Mouse (Mus musculus) retina, postnatal 7 days (tissue): ENCODE data around the gene Pcnx2.

Source experiments
- DNase-seq: peaks from one replicate; pipeline ENCODE4 v3.0.0-alpha.2; 2012; ENCODE audit warnings: low read depth, low spot score

Gene Pcnx2

GRCm38 (mm10) chr8:125897868-125898788 is at the start of gene Pcnx2:
Gene Pcnx2 (minus strand): TSS chr8:125898317.
- peak; percentile 16 for DNase-seq

DNA sequence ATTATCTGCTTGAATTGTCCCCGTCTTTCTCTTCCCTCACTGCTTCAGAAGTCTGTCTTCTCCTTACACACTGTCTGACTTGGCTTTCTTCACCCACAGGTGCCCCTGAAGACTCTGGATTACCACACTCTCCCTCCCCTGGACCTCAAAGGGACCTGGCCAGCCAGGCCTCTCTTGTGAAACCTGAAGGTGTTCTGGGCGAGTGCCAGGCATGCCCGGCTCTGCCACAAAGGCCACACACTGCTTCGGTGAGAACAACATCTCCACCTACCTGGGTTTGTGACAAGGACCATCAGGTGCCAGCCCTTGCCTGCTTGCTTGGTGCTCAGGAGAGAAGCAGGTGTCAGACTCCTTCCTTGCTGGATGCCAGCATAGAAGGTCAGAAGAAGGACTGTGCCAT is 46.4 kb upstream of the Pcnx2 start:
- no peak for DNase-seq

DNA sequence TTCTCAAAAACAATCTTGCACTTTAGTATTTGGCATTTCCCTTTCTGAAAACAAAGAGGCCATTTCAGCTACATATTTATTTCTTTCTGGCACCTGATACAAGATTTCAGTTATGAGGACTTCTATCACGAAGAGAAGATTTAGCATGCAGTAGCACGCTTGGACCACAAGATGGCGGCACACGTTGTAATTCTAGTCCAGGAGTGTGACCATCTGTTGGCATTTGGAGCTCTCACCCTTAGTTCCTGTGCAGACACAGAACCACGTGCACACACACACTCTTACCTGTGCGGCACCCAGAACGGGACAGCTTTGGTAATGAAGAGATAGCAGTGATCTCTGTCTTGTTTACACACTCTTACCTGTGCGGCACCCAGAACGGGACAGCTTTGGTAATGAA is 37.5 kb upstream of the Pcnx2 start:
- DNase-seq = peak; percentile 48

DNA sequence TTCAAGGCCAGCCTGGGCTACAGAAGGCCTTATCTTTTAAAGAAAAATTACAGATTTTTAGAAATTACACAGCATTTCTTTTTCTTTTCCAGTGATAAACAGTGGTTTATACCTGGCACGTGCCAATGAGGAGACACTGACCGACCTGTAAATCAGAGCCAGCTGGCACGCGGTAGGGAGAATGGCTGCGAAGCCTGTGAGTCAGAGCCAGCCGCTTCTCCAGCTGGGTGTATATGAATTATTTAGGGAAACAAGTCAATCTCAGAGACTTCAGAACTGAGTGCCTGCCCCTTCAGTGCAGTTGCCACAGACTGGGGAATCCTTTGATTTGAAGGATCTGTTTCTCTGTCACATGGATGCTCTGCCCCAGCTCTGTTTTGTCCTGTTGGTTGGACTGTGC is 33.7 kb upstream of the Pcnx2 start:
- DNase-seq = no peak

GRCm38 (mm10) chr8:125930276-125931046 is 32.3 kb upstream of the Pcnx2 start:
- DNase-seq = no peak

- no peak for DNase-seq
These were observed 28.5 kb upstream of the Pcnx2 start for GRCm38 (mm10) chr8:125926636-125927035.

- no peak for DNase-seq
These were observed 24.2 kb upstream of the Pcnx2 start for GRCm38 (mm10) chr8:125922333-125922732.

DNA sequence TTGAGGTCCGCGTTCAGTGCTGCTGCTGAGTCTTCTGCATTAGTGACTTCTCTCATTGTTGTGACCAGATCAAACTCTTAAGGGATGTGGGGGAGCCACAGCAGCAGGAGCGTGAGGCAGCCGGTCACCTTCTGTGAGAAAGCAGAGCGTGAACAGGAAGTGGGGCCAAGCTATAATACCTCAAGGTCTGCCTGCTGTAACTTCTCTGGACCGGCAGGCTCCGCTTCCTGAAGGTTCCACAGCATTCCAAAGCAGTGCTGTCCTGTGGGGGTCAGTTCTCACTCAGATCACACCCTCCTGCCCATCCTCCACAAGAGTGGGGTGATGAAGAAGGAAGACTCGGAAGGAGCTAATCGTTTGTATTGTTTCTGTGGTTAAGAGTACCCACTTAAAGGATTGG is 22.6 kb upstream of the Pcnx2 start:
- no peak for DNase-seq

DNA sequence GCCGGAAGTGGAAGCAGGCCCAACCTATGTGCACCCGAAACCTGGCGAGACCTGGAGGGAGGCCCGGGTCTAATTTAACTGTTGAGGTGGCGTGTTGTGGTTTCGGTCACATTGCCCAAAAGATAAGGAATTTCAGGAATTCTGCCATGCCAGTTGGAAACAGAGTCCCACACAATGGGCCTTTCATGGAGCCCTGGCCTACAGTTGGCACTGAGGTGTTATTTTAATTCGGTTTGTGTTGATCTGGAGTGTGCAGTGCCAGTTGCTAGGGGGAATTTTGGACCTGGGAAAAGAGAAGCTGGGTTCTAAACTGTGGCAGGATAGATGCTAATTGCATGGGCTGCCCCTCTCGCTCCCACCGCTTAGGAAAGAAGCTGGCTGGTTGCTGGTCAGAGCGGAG is 22.2 kb upstream of the Pcnx2 start:
- DNase-seq = no peak

- DNase-seq = no peak
These were observed 21.4 kb upstream of the Pcnx2 start for GRCm38 (mm10) chr8:125919560-125919959.

DNA sequence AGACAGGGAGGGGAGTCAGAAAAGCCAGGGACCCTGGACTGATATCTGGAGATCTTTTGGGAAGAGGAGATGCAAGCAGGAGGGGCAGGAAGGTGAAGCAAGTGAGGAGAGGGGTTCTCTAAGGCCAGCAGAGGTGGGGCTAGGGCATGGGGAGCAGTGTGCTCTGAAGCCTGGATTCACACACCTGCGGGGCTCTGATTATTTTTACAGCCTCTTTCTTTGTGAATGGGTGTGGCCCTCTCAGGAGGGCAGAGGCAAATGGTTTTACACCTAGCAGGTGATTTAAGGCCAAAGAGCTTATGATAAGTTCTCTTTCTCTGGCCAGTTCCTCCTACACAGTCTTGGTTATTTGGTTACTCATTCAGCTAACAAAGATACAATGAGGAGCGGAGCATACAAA is 20.6 kb upstream of the Pcnx2 start:
- DNase-seq = no peak

- no peak for DNase-seq
These were observed 18.9 kb upstream of the Pcnx2 start for GRCm38 (mm10) chr8:125917013-125917412.

DNA sequence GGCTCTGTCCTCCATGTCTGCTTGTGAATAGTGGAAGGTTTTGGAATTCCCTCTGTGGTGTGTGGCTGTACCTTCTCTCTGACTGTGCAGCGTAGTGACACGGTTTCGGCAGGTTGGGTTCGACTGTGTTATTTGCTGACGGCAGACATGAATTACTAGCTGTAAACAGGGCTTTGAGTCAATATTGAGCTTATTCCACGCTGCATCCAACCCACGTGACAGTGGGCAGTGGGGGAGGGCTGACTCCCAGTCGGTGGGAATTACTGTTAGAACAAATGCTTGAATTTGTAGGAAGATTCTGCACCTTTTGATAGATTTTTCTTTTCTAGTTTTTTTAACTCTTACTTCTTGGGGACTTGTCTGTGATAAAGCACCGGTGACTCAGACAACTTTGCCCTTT is 16.3 kb upstream of the Pcnx2 start:
- no peak for DNase-seq

DNA sequence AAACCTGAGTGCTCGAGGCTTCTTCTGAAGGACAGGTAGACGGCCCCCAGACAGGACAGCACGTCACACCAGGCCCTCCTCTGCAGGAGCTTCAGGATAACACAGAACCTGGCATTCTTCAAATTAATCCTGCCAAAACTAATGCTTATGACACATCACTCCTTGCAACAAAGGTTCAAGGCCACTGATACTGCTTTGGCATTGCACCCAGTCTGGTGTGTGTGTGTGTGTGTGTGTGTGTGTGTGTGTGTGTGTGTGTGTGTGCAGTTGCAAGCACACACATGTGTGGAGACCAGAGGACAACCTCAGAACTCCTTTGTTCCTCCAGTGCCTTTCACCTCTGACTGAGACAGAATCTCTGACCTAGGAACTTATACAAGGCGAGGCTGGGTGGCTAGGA is 15.1 kb upstream of the Pcnx2 start:
- no peak for DNase-seq

- no peak for DNase-seq
These were observed 13.1 kb upstream of the Pcnx2 start for GRCm38 (mm10) chr8:125911229-125911580.

GRCm38 (mm10) chr8:125910365-125911228 is 12.5 kb upstream of the Pcnx2 start, which contains the start of gene Map3k21:
Gene Map3k21 (plus strand): TSS chr8:125910450.
- DNase-seq = peak; percentile 14

DNA sequence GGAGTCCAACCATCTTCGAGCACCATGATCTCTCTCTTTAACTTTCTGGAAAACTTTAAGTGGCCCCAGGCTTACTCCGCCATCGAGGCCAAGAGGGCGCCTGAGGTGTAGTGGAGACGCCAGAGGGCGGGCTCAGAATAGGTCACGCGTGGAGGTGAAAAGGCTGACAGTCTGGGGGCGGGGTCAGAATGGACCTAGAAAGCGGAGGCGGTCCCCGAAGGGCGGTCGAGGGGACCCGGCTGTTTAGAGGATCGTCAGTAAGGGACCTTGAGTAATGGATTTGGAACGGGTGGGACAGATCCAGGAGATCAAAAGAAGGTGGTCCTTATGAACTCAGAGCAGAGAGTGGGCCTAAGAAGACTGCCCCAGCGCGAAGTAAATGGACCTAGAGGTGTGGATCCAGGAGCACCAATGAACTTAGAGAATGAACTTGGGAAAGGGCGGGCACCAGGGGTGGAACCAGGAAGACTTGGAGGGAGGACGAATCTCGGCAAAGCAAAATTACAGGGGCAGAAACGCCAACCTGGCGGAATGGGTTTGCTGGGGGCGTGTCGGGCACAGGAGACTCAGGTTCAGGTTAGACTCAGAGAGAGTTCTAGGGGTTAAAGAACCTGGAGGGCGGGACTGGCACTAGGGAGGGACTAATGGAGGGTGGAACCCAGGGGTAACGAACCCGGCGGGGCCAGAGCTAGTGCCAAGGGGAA is 11.7 kb upstream of the Pcnx2 start:
- DNase-seq = no peak

GRCm38 (mm10) chr8:125907311-125907710 is 9.2 kb upstream of the Pcnx2 start:
- DNase-seq = no peak

GRCm38 (mm10) chr8:125905341-125905740 is 7.2 kb upstream of the Pcnx2 start:
- DNase-seq = no peak

DNA sequence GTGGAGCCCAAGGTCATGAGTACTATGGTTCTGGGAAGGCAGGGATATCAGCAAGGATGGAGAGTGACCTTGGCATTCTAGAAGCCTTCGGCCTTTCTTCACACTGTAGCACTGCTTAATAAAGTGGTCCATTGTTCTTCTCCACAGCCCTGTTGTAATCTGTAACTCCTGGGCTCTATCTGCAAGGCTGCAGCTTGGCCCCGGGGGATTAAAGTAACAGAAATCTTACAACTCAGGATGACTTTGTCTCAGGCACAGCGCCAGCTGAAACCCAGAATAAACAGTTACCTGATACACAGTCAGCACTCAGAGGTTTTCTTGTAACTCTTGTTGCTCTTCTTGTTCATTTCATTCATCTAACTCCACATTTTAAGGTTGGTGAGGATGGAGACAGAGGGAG is 4.4 kb upstream of the Pcnx2 start:
- no peak for DNase-seq

DNA sequence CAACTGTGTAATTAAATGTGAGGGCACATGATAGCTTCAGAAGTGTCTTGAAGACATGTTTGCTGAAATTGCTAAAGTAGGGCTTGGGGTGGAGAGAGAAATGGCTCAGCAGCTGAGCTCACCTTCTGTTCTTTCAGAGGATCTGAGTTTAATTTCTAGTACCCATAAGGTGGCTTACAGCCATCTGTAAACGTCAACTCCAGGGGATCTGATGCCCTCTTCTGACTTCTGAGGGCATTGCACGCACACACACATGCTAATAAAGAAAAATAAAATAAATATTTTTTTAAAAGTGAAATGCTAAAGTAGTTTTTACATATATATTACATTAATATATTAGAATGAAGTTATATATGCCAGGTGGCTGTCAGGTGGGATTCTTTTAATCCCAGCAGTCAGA is 3.0 kb upstream of the Pcnx2 start:
- no peak for DNase-seq
